Mouse (Mus musculus): ENCODE measurements around the gene Prune1.

DNA sequence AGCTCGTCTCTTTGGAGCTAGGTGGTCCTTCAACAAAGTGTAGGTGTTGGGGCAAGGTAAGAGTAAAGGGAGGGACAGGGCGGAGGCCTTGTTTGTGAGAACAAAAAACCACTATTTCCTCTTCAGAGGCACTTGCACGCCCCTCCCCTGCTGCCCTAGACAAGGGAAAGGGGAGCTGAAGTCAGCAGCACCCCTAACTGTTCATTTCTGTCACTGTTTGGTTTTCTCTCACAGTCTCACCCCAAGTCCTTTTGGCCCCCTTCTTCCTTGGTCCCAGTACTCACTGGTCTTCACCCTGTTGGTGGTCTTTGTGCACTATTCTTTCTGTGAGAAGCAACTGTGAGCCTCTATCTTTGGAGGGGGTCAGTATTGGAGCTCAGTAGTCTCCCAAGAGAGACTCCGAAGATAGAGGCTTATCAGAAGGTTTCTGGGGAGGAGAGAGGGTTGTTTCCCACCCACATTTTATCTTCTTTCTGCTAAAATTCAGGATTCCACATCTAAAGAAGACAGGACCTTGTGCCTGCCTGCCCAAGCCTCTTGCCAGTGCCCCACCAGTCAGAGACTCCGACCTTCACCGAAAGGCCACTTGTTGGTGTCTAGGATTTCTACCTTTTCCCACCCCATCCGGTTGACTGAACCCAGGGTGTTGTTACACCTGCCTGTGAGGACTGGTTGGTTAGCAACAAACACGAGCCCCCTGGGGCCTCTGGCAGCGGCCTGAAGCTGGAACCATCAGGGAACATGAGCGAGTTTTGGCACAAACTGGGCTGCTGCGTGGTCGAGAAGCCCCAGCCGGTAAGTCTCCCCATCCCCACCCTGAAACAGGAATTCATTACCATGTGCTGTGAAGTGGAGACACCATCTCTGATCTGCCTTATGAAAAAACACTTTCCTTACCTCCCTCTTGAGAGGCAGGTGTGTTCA, 50.3 kb downstream of the Prune1 start, which contains the start of gene Mllt11:
- TF ChIP-seq CTCF (conservative IDR thresholded peaks at IDR 0.05; ENCODE audit: low read length) (no peak), NANOG (IDR thresholded peaks at IDR 0.05; ENCODE audit: borderline replicate concordance, low read length) (no peak)

Data from E14TG2a.4 (cell line).